Mouse (Mus musculus): ENCODE data around the gene Srd5a1. TPM values are rescaled to one million over a fixed set of nuclear protein-coding genes. Genes with fewer than 3 reads are reported as not detected.

Srd5a1 gene
- polyA plus RNA-seq, 1 experiment from 2014 or later, result 32.6 TPM

DNA sequence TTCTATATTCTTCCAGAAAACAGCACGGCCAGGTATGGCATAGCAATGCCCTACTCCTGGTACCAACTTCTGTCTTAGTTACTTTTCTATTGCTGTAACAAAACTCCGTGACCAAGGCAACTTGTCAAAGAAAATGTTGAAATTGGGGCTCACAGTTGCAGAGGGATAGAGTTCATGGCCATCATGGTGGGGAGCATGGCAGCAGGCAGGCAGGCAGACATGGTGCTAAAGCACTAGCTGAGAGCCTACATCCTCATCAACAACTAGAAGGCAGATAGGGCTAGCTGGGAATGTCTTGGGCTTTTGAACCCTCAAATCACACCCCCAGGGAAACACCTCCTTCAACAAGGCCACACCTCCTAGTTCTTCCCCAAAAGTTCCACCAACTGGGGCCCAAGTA, 60.4 kb downstream of the Srd5a1 start:
- WGBS, result 85% methylated on average over 2 of the region's 2 CpGs

DNA sequence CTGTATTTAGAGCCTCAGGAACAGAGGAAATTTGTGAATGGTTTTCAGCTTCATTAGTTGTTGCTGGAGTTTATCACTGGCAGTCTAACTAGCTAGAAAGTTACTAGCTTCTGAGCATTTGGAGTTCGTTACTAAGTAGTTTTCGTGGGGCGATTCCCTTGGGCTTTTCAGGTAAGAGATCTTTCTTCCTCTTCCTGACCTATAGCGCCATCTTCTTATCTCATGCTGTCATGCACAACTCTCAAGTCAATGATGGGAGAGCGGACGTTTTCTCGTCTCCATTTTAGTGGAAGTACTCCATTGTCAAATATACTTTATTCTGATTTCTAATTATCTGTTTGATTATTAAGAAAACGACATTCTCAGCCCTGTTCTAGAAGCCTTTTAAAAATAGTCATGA, 61.3 kb downstream of the Srd5a1 start:
- no peaks in the 10 kb centered on the region; the same call in 1 of the 2 replicates for H3K27me3 ChIP-seq
- no peak for ATAC-seq (ENCODE audit: insufficient number of reproducible peaks, insufficient read depth, low FRiP score, low TSS enrichment, low read depth)
- no peak overlapping the region for H3K9ac ChIP-seq
- H3K9me3 ChIP-seq, result no peaks in the 10 kb centered on the region
- no peaks in the 10 kb centered on the region for H3K4me1 ChIP-seq
- WGBS, result 43% methylated on average over 8 of the region's 8 CpGs
- H3K36me3 ChIP-seq, result no peaks in the 10 kb centered on the region
- no peak overlapping the region for H3K4me3 ChIP-seq
- H3K27ac ChIP-seq, result no peak overlapping the region
- no peak overlapping the region for H3K4me2 ChIP-seq

More for the DNA sequence above, 60.4 kb downstream of the Srd5a1 start:
- Histone ChIP-seq H3K4me2 (no peak overlapping the region), H3K4me1 (no peaks in the 10 kb centered on the region), H3K9ac (no peak overlapping the region), H3K36me3 (no peaks in the 10 kb centered on the region), H3K27ac (no peak overlapping the region), H3K4me3 (no peak overlapping the region), H3K27me3 (no peaks in the 10 kb centered on the region), H3K9me3 (no peaks in the 10 kb centered on the region)
- no peak for ATAC-seq (ENCODE audit: insufficient number of reproducible peaks, insufficient read depth, low FRiP score, low TSS enrichment, low read depth)

DNA sequence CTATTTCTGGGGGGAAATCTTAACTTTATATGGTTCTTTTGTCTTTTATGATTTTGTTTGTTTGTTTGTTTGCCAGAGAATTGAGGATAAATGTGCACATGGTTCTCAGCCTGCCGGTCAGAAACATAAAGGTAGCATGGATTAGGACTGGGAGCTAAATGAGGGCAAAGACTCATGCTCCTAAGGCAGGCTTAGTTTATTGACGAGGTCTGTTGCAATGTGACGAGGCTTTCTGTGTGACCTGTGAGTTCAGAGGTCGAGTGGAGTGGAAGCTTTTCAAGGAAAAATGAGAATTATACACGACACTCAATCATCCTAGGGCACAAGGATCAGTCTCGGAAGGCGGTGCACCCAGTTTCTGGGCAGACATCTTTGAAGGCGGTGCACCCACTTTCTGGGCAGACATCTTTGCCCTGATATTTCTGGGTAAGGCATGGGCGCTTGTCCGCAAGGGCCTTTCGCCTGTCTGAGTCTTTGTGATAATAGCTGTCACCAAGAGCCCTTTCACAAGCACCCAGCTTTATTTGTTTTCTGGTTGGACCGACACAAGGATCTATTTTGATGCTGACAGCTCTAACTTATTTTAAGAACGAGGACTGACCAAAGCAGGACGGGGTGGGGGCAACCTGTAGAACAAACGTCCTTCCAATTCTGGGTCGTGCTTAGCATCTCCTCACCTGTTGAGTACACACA, 63.6 kb downstream of the Srd5a1 start:
- peaks cover 10% of the 10 kb centered on the region; the same call in 1 of the 2 replicates for H3K27me3 ChIP-seq
- no peak overlapping the region for H3K4me2 ChIP-seq
- 69% methylated on average over 16 of the region's 16 CpGs for WGBS
- peaks cover 11% of the 10 kb centered on the region for H3K4me1 ChIP-seq
- ATAC-seq (ENCODE audit: insufficient number of reproducible peaks, insufficient read depth, low FRiP score, low TSS enrichment, low read depth), result no peak
- H3K9me3 ChIP-seq, result no peaks in the 10 kb centered on the region
- no peak overlapping the region for H3K4me3 ChIP-seq
- H3K36me3 ChIP-seq, result no peaks in the 10 kb centered on the region
- no peak overlapping the region for H3K27ac ChIP-seq
- no peak overlapping the region for H3K9ac ChIP-seq

DNA sequence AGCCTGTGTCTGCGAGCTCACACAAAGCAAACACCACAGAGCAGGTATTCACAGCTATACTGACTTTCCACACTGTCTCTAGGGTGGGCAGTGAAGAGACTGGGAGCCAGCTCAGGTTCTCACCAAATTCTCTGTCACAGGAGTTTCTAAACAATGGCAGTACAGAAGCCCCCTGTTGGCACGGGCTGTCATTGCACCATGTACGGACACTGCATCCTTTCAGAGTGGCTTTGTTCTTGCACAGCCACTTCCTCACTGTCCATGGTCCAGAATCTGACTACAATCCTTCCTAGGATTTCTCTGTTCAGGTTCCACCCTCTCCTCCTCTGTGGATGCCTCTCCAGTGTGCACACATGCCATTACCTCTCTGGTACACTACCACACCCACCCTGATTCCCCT, 66.2 kb downstream of the Srd5a1 start:
- H3K36me3 ChIP-seq, result no peaks in the 10 kb centered on the region
- peaks cover 12% of the 10 kb centered on the region for H3K4me1 ChIP-seq
- no peaks in the 10 kb centered on the region for H3K9me3 ChIP-seq
- no peak overlapping the region for H3K4me2 ChIP-seq
- 22% methylated on average over 3 of the region's 3 CpGs for WGBS
- H3K27me3 ChIP-seq, result peaks cover 10% of the 10 kb centered on the region; the same call in 1 of the 2 replicates
- no peak overlapping the region for H3K9ac ChIP-seq
- H3K27ac ChIP-seq, result no peak overlapping the region
- no peak overlapping the region for H3K4me3 ChIP-seq
- no peak for ATAC-seq (ENCODE audit: insufficient number of reproducible peaks, insufficient read depth, low FRiP score, low TSS enrichment, low read depth)

DNA sequence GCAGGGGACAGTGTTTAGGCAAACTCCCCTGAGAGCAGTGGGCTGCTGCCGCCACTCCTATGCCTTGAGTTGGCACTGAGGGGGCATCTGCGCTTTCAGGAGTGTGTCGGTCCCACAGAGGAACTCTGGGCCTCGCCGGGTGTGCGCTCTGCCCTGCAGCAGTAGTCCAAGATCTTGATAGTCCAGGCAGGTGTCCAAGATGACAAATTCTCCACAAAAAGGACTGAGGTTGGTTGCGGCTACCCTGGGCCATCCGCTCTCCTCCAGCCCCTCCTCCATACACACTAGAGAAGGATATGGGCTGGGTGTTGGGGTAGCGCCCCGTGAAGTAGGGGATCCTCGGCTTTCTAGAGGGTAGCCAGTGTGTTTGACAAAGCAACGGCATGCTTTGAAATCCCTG, 67.6 kb downstream of the Srd5a1 start:
- no peaks in the 10 kb centered on the region for H3K9me3 ChIP-seq

DNA sequence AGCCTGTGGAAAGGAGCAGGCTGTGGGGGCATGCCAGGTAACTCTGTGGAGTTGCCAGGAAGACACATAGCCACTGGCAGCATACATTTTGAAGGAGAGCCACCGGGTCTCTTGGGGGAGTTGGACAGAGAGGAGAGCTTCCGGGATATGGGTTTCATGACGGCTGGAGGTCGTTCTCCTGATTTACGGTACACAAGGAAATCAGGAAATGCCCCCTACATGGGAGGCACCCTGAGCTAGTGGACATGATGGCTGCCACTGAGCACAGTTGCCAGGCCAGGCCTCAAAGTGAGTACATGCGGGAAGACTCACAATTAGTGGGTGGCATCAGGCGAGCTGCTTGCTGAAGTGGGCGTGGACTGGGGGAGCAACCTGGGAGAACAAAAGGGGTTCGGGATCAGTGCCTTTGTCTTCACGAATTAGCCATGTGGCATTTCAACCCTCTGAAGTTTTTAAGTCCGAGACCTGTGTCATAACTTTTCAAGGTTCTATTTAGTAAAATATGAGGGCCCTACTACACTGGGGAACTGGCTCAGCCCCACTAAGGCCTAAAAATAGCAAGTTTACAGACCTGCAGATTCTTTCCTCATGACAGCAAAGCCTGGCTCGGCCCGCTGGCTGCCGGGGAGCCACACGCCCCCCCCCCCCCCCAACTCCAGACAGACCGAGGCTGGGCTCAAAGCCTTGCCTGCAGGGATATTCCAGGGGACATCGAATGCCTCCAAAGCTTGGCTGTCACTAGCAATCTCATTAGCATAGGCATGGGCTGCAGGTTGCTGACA, 68.5 kb downstream of the Srd5a1 start:
- H3K4me2 ChIP-seq, result no peak overlapping the region
- peaks cover 10% of the 10 kb centered on the region; the same call in 1 of the 2 replicates for H3K27me3 ChIP-seq
- H3K9ac ChIP-seq, result no peak overlapping the region
- no peak overlapping the region for H3K4me3 ChIP-seq
- peaks cover 27% of the 10 kb centered on the region for H3K4me1 ChIP-seq
- WGBS, result 41% methylated on average over 17 of the region's 17 CpGs
- no peaks in the 10 kb centered on the region for H3K9me3 ChIP-seq
- no peak for ATAC-seq (ENCODE audit: insufficient number of reproducible peaks, insufficient read depth, low FRiP score, low TSS enrichment, low read depth)
- H3K27ac ChIP-seq, result no peak overlapping the region
- no peaks in the 10 kb centered on the region for H3K36me3 ChIP-seq

More for the DNA sequence above, 67.6 kb downstream of the Srd5a1 start:
- H3K4me3 ChIP-seq, result no peak overlapping the region
- H3K4me1 ChIP-seq, result peaks cover 19% of the 10 kb centered on the region
- H3K9ac ChIP-seq, result 0 out of 2 replicates have a peak overlapping the region, but pooled peaks have one; percentile 2
- 49% methylated on average over 12 of the region's 12 CpGs for WGBS
- H3K27ac ChIP-seq, result no peak overlapping the region
- peak overlapping the region; percentile 16; the same call in 1 of the 2 replicates for H3K4me2 ChIP-seq
- no peak; the same call in 1 of the 2 replicates for ATAC-seq (ENCODE audit: insufficient number of reproducible peaks, insufficient read depth, low FRiP score, low TSS enrichment, low read depth)
- H3K27me3 ChIP-seq, result peaks cover 10% of the 10 kb centered on the region; the same call in 1 of the 2 replicates
- H3K36me3 ChIP-seq, result no peaks in the 10 kb centered on the region

DNA sequence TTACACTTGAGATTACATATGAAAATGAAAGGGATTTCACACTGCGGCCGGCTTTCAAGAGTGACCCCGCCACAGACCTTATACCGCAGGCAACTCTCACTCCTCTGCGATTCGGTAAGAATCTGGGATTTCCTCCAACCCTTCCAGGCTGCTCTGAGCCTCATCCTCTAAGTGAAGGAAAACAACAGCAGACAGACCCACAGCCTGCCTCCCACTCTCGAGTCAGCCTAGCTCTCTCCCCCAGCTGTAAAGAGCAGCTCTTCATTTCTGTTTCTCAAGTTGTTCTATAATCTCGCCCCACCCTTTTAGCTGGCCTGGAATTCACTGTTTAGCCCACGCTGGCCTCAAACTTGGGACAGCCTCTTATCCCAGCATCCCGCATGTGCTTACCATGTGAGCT, 69.5 kb downstream of the Srd5a1 start:
- no peak for ATAC-seq (ENCODE audit: insufficient number of reproducible peaks, insufficient read depth, low FRiP score, low TSS enrichment, low read depth)
- no peak overlapping the region for H3K27ac ChIP-seq
- H3K4me1 ChIP-seq, result peaks cover 27% of the 10 kb centered on the region
- no peak overlapping the region for H3K4me2 ChIP-seq
- no peak overlapping the region for H3K4me3 ChIP-seq
- 76% methylated on average over 10 of the region's 10 CpGs for WGBS
- peaks cover 10% of the 10 kb centered on the region; the same call in 1 of the 2 replicates for H3K27me3 ChIP-seq
- H3K36me3 ChIP-seq, result no peaks in the 10 kb centered on the region
- no peak overlapping the region for H3K9ac ChIP-seq
- no peaks in the 10 kb centered on the region for H3K9me3 ChIP-seq

DNA sequence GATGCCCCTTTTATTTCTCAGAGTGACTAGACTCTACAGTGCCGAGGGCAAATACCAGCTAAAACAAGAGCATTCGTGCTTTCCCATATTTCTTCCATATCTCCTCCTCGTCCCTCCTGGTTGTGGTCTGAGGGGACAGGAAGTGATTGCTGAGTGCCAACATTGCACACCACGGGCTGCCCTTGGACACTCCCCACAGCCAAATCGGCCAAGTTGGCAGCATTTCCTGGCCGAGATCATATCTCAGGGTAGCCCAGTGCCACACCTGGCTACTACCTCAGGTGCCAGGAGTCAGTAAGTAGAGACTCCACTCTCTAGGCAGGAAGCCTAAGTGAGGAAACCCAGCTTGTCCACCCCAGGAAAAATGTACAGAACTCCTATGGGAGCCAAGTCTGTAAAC, 70.0 kb downstream of the Srd5a1 start:
- ATAC-seq (ENCODE audit: insufficient number of reproducible peaks, insufficient read depth, low FRiP score, low TSS enrichment, low read depth), result no peak
- no peak overlapping the region for H3K4me2 ChIP-seq
- peaks cover 28% of the 10 kb centered on the region for H3K4me1 ChIP-seq
- no peaks in the 10 kb centered on the region for H3K36me3 ChIP-seq
- 75% methylated on average over 6 of the region's 6 CpGs for WGBS
- no peak overlapping the region for H3K9ac ChIP-seq
- H3K27me3 ChIP-seq, result peaks cover 10% of the 10 kb centered on the region; the same call in 1 of the 2 replicates
- no peaks in the 10 kb centered on the region for H3K9me3 ChIP-seq
- no peak overlapping the region for H3K4me3 ChIP-seq
- no peak overlapping the region for H3K27ac ChIP-seq

DNA sequence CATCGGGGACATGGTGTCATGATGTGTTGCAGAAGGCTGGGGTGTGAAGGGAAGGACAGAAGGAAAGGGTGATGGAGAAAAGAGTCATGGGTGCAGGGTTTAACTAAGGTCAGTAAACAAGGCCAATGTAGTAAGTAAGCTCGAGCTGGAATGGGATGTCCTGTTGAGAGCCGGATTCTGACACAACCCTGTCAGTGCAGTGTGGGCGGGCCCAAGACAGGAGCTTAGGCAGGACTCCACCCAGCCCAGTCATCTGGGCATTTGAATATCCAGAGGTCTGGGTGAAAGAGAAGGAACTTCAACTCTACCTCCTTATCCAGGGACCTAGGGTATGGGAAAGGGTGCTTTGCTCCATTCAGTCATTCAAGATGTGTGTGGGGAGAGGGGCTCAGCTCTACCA, 72.9 kb downstream of the Srd5a1 start:
- no peaks in the 10 kb centered on the region for H3K9me3 ChIP-seq
- WGBS, result 14% methylated on average over 4 of the region's 4 CpGs
- H3K4me3 ChIP-seq, result no peak overlapping the region

DNA sequence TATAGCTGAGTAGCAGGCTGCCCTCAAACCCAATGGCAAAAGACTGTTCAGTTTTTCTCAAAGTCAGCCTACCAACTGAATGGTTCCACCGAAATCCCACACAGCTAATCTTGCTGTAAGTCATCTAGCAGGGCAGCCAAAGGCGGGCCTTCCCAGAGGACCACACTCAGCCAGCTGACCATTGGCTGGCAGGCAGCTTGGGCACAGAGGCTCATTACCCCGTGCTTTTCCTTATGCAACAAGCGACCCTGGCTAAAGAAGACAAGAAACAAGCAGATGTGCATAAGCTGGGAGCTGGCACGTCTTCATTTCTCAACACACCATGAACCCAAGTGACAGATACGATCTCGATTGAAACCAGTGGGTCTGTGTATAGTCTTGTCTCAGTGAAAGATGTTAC, 73.9 kb downstream of the Srd5a1 start:
- no peak overlapping the region for H3K9ac ChIP-seq
- no peak overlapping the region for H3K4me2 ChIP-seq
- no peak overlapping the region for H3K27ac ChIP-seq
- no peaks in the 10 kb centered on the region for H3K27me3 ChIP-seq
- no peak for ATAC-seq (ENCODE audit: insufficient number of reproducible peaks, insufficient read depth, low FRiP score, low TSS enrichment, low read depth)
- peaks cover 31% of the 10 kb centered on the region for H3K4me1 ChIP-seq
- no peak overlapping the region for H3K4me3 ChIP-seq
- no peaks in the 10 kb centered on the region for H3K36me3 ChIP-seq
- WGBS, result 70% methylated on average over 7 of the region's 7 CpGs
- H3K9me3 ChIP-seq, result no peaks in the 10 kb centered on the region

More for the DNA sequence above, 72.9 kb downstream of the Srd5a1 start:
- no peaks in the 10 kb centered on the region for H3K36me3 ChIP-seq
- H3K27ac ChIP-seq, result no peak overlapping the region
- no peak for ATAC-seq (ENCODE audit: insufficient number of reproducible peaks, insufficient read depth, low FRiP score, low TSS enrichment, low read depth)
- 0 out of 2 replicates have a peak, but pooled peaks cover 2% of the 10 kb centered on the region for H3K27me3 ChIP-seq
- no peak overlapping the region for H3K9ac ChIP-seq
- peak overlapping the region; percentile 9; the same call in 1 of the 2 replicates for H3K4me2 ChIP-seq
- H3K4me1 ChIP-seq, result peaks cover 34% of the 10 kb centered on the region

DNA sequence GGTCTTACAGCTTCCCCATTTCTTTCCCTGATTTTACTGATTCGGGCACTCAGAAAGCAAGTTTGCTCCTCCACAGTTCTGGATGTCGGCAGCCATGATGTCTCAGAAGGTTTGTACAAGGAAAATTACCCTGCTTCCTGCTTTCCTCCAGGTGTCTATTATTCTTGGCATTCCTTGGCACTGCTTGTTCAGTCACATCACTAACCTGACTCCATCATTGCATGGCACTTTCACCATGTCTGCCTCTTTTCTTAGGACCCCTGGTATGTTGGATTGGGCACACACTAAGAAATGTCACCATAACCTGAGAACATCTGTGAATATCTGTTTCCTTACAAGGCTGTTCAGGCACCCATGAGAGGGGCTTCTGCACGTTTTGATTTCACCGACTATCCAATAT, 75.2 kb downstream of the Srd5a1 start:
- no peak for ATAC-seq (ENCODE audit: insufficient number of reproducible peaks, insufficient read depth, low FRiP score, low TSS enrichment, low read depth)
- no peaks in the 10 kb centered on the region for H3K36me3 ChIP-seq
- peaks cover 45% of the 10 kb centered on the region for H3K4me1 ChIP-seq
- peak overlapping the region; percentile 7; the same call in 1 of the 2 replicates for H3K27ac ChIP-seq
- no peaks in the 10 kb centered on the region for H3K27me3 ChIP-seq
- no peak overlapping the region for H3K9ac ChIP-seq
- WGBS, result 67% methylated on average over 4 of the region's 4 CpGs
- H3K4me2 ChIP-seq, result peak overlapping the region; percentile 86
- peak overlapping the region; percentile 94; the same call in 1 of the 2 replicates for H3K4me3 ChIP-seq
- no peaks in the 10 kb centered on the region for H3K9me3 ChIP-seq

Data from embryonic facial prominence, embryonic 13.5 days (tissue).